Mouse (Mus musculus): ENCODE measurements at regions not wholly inside any gene's neighbourhood (a gene's known extent, or its start where the extent isn't known, plus 50 kb on each side); places are given as distances from the start of the nearest gene placed in this dataset.

GRCm38 (mm10) chr17:63798961-63799531, 63.8 kb upstream of the Fer start:
- no peak for DNase-seq (ENCODE audit: low spot score)

- no peak for DNase-seq (ENCODE audit: low spot score)
Observed at GRCm38 (mm10) chr17:63801411-63801810, 61.5 kb upstream of the Fer start.

- no peak for DNase-seq (ENCODE audit: low spot score)
Observed at GRCm38 (mm10) chr17:63802846-63803245, 60.0 kb upstream of the Fer start.

- peak; percentile 70 for DNase-seq (ENCODE audit: low spot score)
Observed at GRCm38 (mm10) chr17:63803599-63803998, 59.3 kb upstream of the Fer start.

GRCm38 (mm10) chr17:63804416-63804815, 58.4 kb upstream of the Fer start:
- no peak for DNase-seq (ENCODE audit: low spot score)

GRCm38 (mm10) chr17:63806360-63806759, 56.5 kb upstream of the Fer start:
- no peak for DNase-seq (ENCODE audit: low spot score)

- no peak for DNase-seq (ENCODE audit: low spot score)
Observed at GRCm38 (mm10) chr17:63807590-63808228, 55.2 kb upstream of the Fer start.

GRCm38 (mm10) chr17:63808756-63809155, 54.1 kb upstream of the Fer start:
- DNase-seq (ENCODE audit: low spot score) = peak; percentile 8

- peak; percentile 3 for DNase-seq (ENCODE audit: low spot score)
Observed at GRCm38 (mm10) chr17:63811246-63811785, 51.5 kb upstream of the Fer start.

GRCm38 (mm10) chr17:63812586-63812985, 50.3 kb upstream of the Fer start:
- no peak for DNase-seq (ENCODE audit: low spot score)

Data from gastrocnemius, adult 18-20 months (tissue).